Mouse (Mus musculus) CH12.LX (cell line): ENCODE measurements at regions not wholly inside any gene's neighbourhood (a gene's known extent, or its start where the extent isn't known, plus 50 kb on each side); places are given as distances from the start of the nearest gene placed in this dataset.

ENCODE experiments used
- DNase-seq: peaks from one replicate; pipeline ENCODE4 v3.0.0-alpha.2; 2013; ENCODE audit errors: extremely low read depth
- H3K27ac ChIP-seq: 2 replicates; pipeline ENCODE4 v1.5.1; 2012; ENCODE audit warnings: low read depth, mild to moderate bottlenecking, control low read depth, moderate library complexity; ENCODE audit not compliant: insufficient read depth
- H3K27me3 ChIP-seq: replicated peaks from 2 replicates; pipeline ENCODE3; 2012; ENCODE audit warnings: inconsistent platforms
- H3K36me3 ChIP-seq, 2 experiments: replicated peaks in 1 of 2; 2 replicates each; pipeline versions ENCODE3 to v1.6.1; 2012; ENCODE audit warnings: inconsistent platforms in 1 of 2, low read length in 1 of 2, mild to moderate bottlenecking in 1 of 2, mixed read lengths in 1 of 2, moderate library complexity in 1 of 2; ENCODE audit not compliant: control insufficient read depth in 1 of 2, insufficient read depth in 1 of 2
- H3K4me1 ChIP-seq, 2 experiments: 2 replicates each; pipeline ENCODE4 v1.6.1; 2012; ENCODE audit warnings: inconsistent platforms in 1 of 2, moderate library complexity in 1 of 2; ENCODE audit not compliant: insufficient read depth in 2 of 2, control insufficient read depth in 1 of 2
- H3K4me2 ChIP-seq: 2 replicates; pipeline ENCODE4 v1.6.1; 2012; ENCODE audit warnings: low read depth, mild to moderate bottlenecking, control low read depth; ENCODE audit not compliant: poor library complexity, insufficient read depth, severe bottlenecking
- H3K4me3 ChIP-seq, 3 experiments: fragments of 150-350 bp in 1 of 3; sonication (generic) in 1 of 3; replicated peaks in 1 of 3; 2 replicates each; pipeline versions ENCODE3 to v1.5.1; 2011 to 2012; ENCODE audit warnings: low read depth in 2 of 3, low read length in 2 of 3, mild to moderate bottlenecking in 2 of 3, moderate library complexity in 2 of 3, control low read depth in 1 of 3, improper control_type of control experiment in 1 of 3, inconsistent platforms in 1 of 3, mixed read lengths in 1 of 3; ENCODE audit not compliant: poor library complexity in 1 of 3
- H3K79me2 ChIP-seq: replicated peaks from 2 replicates; pipeline ENCODE4 v1.6.1; 2012; ENCODE audit warnings: mild to moderate bottlenecking, moderate library complexity; ENCODE audit not compliant: control insufficient read depth, poor library complexity, insufficient read depth, severe bottlenecking; ENCODE audit errors: extremely low read depth
- H3K9ac ChIP-seq: 2 replicates; pipeline ENCODE4 v1.6.1; 2012; ENCODE audit warnings: low read depth, mild to moderate bottlenecking, control low read depth, moderate library complexity; ENCODE audit not compliant: insufficient read depth
- H3K9me3 ChIP-seq: replicated peaks from 2 replicates; pipeline ENCODE3; 2012; ENCODE audit warnings: low read length, inconsistent platforms, mixed read lengths
- E2F4 ChIP-seq: IDR thresholded peaks from 2 replicates; pipeline ENCODE4 v1.6.1; 2011; ENCODE audit warnings: low read depth, low read length, improper control_type of control experiment; ENCODE audit not compliant: insufficient replicate concordance
- EP300 ChIP-seq: IDR thresholded peaks from 2 replicates; pipeline ENCODE4 v1.6.1; 2011; ENCODE audit warnings: low read length, improper control_type of control experiment
- ETS1 ChIP-seq: conservative IDR thresholded peaks from 2 replicates; pipeline ENCODE4 v1.6.1; 2012; ENCODE audit warnings: low read depth, mild to moderate bottlenecking, inconsistent platforms, low read length, improper control_type of control experiment, moderate library complexity
- GABPA ChIP-seq: IDR thresholded peaks from 2 replicates; pipeline ENCODE4 v1.6.1; 2012; ENCODE audit warnings: low read depth, low read length, improper control_type of control experiment, inconsistent platforms; ENCODE audit not compliant: insufficient replicate concordance
- IRF4 ChIP-seq: IDR thresholded peaks from 2 replicates; pipeline ENCODE4 v1.6.1; 2014; ENCODE audit warnings: low read depth, mild to moderate bottlenecking, inconsistent platforms, low read length, improper control_type of control experiment
- KAT2A ChIP-seq: IDR thresholded peaks from 2 replicates; pipeline ENCODE4 v1.6.1; 2012; ENCODE audit warnings: low read length, improper control_type of control experiment, inconsistent platforms; ENCODE audit not compliant: insufficient replicate concordance
- MAFK ChIP-seq: IDR thresholded peaks from 2 replicates; pipeline ENCODE4 v1.6.1; 2011; ENCODE audit warnings: low read length, improper control_type of control experiment; ENCODE audit not compliant: insufficient replicate concordance
- MXI1 ChIP-seq: IDR thresholded peaks from 2 replicates; pipeline ENCODE4 v1.6.1; 2011; ENCODE audit warnings: mild to moderate bottlenecking, low read depth, low read length, improper control_type of control experiment
- NRF1 ChIP-seq: IDR thresholded peaks from 2 replicates; pipeline ENCODE4 v1.6.1; 2014; ENCODE audit warnings: low read depth, mild to moderate bottlenecking, inconsistent platforms, low read length, improper control_type of control experiment, moderate library complexity
- POLR2A ChIP-seq: IDR thresholded peaks from 2 replicates; pipeline ENCODE4 v1.6.1; 2011; ENCODE audit warnings: low read depth, mild to moderate bottlenecking, improper control_type of control experiment, low read length
- RAD21 ChIP-seq: IDR thresholded peaks from 2 replicates; pipeline ENCODE4 v1.6.1; 2011; ENCODE audit warnings: low read depth, mild to moderate bottlenecking, low read length, improper control_type of control experiment, moderate library complexity
- RCOR1 ChIP-seq: conservative IDR thresholded peaks from 2 replicates; pipeline ENCODE4 v1.6.1; 2012; ENCODE audit warnings: low read depth, mild to moderate bottlenecking, inconsistent platforms, low read length, improper control_type of control experiment
- TBP ChIP-seq: conservative IDR thresholded peaks from 2 replicates; pipeline ENCODE4 v1.6.1; 2011; ENCODE audit warnings: low read depth, low read length, improper control_type of control experiment
- TCF12 ChIP-seq: IDR thresholded peaks from 2 replicates; pipeline ENCODE4 v1.6.1; 2014; ENCODE audit warnings: low read depth, mild to moderate bottlenecking, inconsistent platforms, low read length, improper control_type of control experiment
- UBTF ChIP-seq: IDR thresholded peaks from 2 replicates; pipeline ENCODE4 v1.6.1; 2012; ENCODE audit warnings: low read depth, mild to moderate bottlenecking, inconsistent platforms, low read length, improper control_type of control experiment, moderate library complexity
- USF1 ChIP-seq: IDR thresholded peaks from 2 replicates; pipeline ENCODE4 v1.6.1; 2014; ENCODE audit warnings: low read depth, mild to moderate bottlenecking, inconsistent platforms, low read length, improper control_type of control experiment
- ZC3H11A ChIP-seq: IDR thresholded peaks from 2 replicates; pipeline ENCODE4 v1.6.1; 2012; ENCODE audit warnings: low read depth, mild to moderate bottlenecking, inconsistent platforms, low read length, improper control_type of control experiment
- ZKSCAN1 ChIP-seq: IDR thresholded peaks from 2 replicates; pipeline ENCODE4 v1.6.1; 2012; ENCODE audit warnings: low read depth, inconsistent platforms, low read length, improper control_type of control experiment, borderline replicate concordance
- dilution Hi-C: fragments of 300-500 bp; cut with MboI; formaldehyde crosslinking; loops from 2 replicates; pipeline ENCODE4 v1.14.3; 2020; ENCODE audit warnings: low sequenced_read_pairs; ENCODE audit not compliant: extremely low pct_unique_long_range_greater_than_20kb, extremely low pct_ligation_motif_present
- in situ Hi-C: fragments of 300-500 bp; cut with MboI; formaldehyde crosslinking; loops from 3 replicates; pipeline ENCODE4 v1.14.3; 2019; ENCODE audit warnings: low sequenced_read_pairs, low pct_ligation_motif_present, low pct_unique_long_range_greater_than_20kb, mixed read lengths

DNA sequence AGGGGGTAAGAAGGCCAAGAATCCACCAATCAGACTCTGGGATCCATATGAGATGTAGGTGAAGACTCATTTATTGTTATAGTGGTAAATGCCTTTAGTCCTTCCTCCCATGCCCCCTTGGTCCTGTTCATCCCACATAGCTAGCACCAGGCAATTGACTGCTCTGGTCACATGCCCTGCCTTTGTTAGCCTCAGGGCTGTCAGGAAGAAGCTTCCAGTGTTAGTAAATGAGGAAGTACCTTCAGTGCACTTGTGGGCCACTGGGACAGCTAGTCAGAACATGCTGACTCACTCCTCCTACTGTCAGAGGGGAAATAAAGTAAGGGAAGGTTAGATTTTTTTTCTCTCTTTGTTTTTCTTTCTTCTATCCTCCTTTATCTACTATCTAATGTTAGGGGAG lies 1476.3 kb downstream of the D3Ertd751e start:
- TF ChIP-seq POLR2A (no peak), GABPA (no peak), MXI1 (no peak), EP300 (no peak), RAD21 (no peak), UBTF (no peak), RCOR1 (no peak), TCF12 (no peak), IRF4 (no peak), TBP (no peak), ZKSCAN1 (no peak), KAT2A (no peak)
- TF ChIP-seq, all 38 proteins: peak for 0
- Histone ChIP-seq H3K36me3 (no peaks in the 10 kb centered on the region), H3K9me3 (no peaks in the 10 kb centered on the region), H3K9ac (no peak overlapping the region), H3K4me1 (peaks cover 5 to 14% of the 10 kb centered on the region in 2 experiments; a peak in 3 of 4 replicates), H3K27me3 (no peaks in the 10 kb centered on the region), H3K4me3 (no peak overlapping the region), H3K79me2 (no peaks in the 10 kb centered on the region), H3K4me2 (no peak overlapping the region), H3K27ac (no peak overlapping the region)
- dilution Hi-C loops (no loop called here), in situ Hi-C loops (no loop called here)
- DNase-seq: peak; percentile 57

DNA sequence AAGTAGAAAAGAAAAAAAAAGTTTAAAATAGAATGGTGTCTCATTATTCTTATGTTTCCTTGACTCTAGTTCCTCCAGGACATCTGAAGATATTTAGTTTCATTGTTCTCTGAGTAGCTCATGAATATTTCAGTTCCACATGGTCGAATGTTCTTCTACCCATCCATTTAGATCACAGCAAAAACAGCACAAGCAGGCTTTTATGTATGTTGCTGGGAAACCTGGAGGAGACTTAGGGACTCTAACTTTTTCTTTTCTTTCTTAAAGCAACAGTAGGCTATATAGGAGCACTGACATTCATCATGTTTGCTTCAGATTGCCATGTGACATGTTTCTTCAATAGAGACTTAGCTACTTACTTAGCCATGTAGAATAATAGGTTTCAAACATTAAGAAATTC lies 1504.2 kb downstream of the D3Ertd751e start:
- in situ Hi-C loops (no loop called here), dilution Hi-C loops (no loop called here)
- no peak for DNase-seq

More for the DNA sequence above, 1504.2 kb downstream of the D3Ertd751e start:
- no peaks in the 10 kb centered on the region for H3K36me3 ChIP-seq
- H3K4me2 ChIP-seq: no peak overlapping the region
- H3K79me2 ChIP-seq: no peaks in the 10 kb centered on the region
- H3K9me3 ChIP-seq: no peaks in the 10 kb centered on the region
- no peak overlapping the region for H3K27ac ChIP-seq
- H3K9ac ChIP-seq: no peak overlapping the region
- H3K27me3 ChIP-seq: no peaks in the 10 kb centered on the region
- TF ChIP-seq ETS1 (no peak), GABPA (no peak), POLR2A (no peak), E2F4 (no peak), MAFK (no peak), ZC3H11A (no peak), TBP (no peak), MXI1 (no peak), NRF1 (no peak), USF1 (no peak)
- 0 out of 4 replicates have a peak, but pooled peaks cover 0 to 3% of the 10 kb centered on the region in 2 experiments for H3K4me1 ChIP-seq
- no peak overlapping the region for H3K4me3 ChIP-seq
